Mouse (Mus musculus) thymus, postnatal 25 days (tissue): ENCODE measurements around the gene Mfap1a.
"Not testable (repeated sequence)": the region's sequence is repeated elsewhere in the genome, so short reads cannot be mapped to it uniquely, and the experiment has no call there.

Source experiments
- DNase-seq: peaks from one replicate; pipeline ENCODE4 v3.0.0; 2022

Gene Mfap1a

GRCm38 (mm10) chr2:121505942-121506882 lies at the start of gene Mfap1a, which contains the start of gene Wdr76:
TSS of gene Mfap1a (minus strand) at chr2:121506665.
TSS of gene Wdr76 (plus strand) at chr2:121506723.
- DNase-seq: peak; percentile 83

GRCm38 (mm10) chr2:121551271-121551670 lies 44.8 kb upstream of the Mfap1a start:
- no peak for DNase-seq

GRCm38 (mm10) chr2:121549630-121550029 lies 43.2 kb upstream of the Mfap1a start:
- DNase-seq: no peak

GRCm38 (mm10) chr2:121544829-121545228 lies 38.4 kb upstream of the Mfap1a start:
- no peak for DNase-seq

- no peak for DNase-seq
Measured at GRCm38 (mm10) chr2:121525056-121525455, 18.6 kb upstream of the Mfap1a start.

GRCm38 (mm10) chr2:121522830-121523229 lies 16.4 kb upstream of the Mfap1a start:
- DNase-seq: not testable (repeated sequence)

- DNase-seq: no peak
Measured at GRCm38 (mm10) chr2:121522006-121522405, 15.5 kb upstream of the Mfap1a start.

GRCm38 (mm10) chr2:121518711-121519110 lies 12.2 kb upstream of the Mfap1a start:
- DNase-seq: not testable (repeated sequence)

- no peak for DNase-seq
Measured at GRCm38 (mm10) chr2:121518106-121518505, 11.6 kb upstream of the Mfap1a start.

GRCm38 (mm10) chr2:121514211-121514610 lies 7.7 kb upstream of the Mfap1a start:
- DNase-seq: no peak

GRCm38 (mm10) chr2:121512991-121513765 lies 6.7 kb upstream of the Mfap1a start:
- not testable (repeated sequence) for DNase-seq

- DNase-seq: no peak
Measured at GRCm38 (mm10) chr2:121511401-121511800, 4.9 kb upstream of the Mfap1a start.

GRCm38 (mm10) chr2:121509584-121509983 lies 3.1 kb upstream of the Mfap1a start:
- peak; percentile 33 for DNase-seq

GRCm38 (mm10) chr2:121507951-121508330 lies 1.5 kb upstream of the Mfap1a start:
- DNase-seq: no peak

GRCm38 (mm10) chr2:121507173-121507950 lies 897 bp upstream of the Mfap1a start:
- no peak for DNase-seq

- DNase-seq: not testable (repeated sequence)
Measured at GRCm38 (mm10) chr2:121501550-121501949, 4.9 kb downstream of the Mfap1a start.

- not testable (repeated sequence) for DNase-seq
Measured at GRCm38 (mm10) chr2:121484403-121484802, 22.1 kb downstream of the Mfap1a start.

GRCm38 (mm10) chr2:121483576-121483975 lies 22.9 kb downstream of the Mfap1a start:
- DNase-seq: no peak

- DNase-seq: not testable (repeated sequence)
Measured at GRCm38 (mm10) chr2:121480916-121481315, 25.5 kb downstream of the Mfap1a start.

GRCm38 (mm10) chr2:121480498-121480897 lies 26.0 kb downstream of the Mfap1a start:
- peak; percentile 42 for DNase-seq

- DNase-seq: no peak
Measured at GRCm38 (mm10) chr2:121477491-121478266, 28.8 kb downstream of the Mfap1a start.

- not testable (repeated sequence) for DNase-seq
Measured at GRCm38 (mm10) chr2:121475306-121475705, 31.2 kb downstream of the Mfap1a start.
